Mouse (Mus musculus): ENCODE results near the gene Olfr412.

DNA sequence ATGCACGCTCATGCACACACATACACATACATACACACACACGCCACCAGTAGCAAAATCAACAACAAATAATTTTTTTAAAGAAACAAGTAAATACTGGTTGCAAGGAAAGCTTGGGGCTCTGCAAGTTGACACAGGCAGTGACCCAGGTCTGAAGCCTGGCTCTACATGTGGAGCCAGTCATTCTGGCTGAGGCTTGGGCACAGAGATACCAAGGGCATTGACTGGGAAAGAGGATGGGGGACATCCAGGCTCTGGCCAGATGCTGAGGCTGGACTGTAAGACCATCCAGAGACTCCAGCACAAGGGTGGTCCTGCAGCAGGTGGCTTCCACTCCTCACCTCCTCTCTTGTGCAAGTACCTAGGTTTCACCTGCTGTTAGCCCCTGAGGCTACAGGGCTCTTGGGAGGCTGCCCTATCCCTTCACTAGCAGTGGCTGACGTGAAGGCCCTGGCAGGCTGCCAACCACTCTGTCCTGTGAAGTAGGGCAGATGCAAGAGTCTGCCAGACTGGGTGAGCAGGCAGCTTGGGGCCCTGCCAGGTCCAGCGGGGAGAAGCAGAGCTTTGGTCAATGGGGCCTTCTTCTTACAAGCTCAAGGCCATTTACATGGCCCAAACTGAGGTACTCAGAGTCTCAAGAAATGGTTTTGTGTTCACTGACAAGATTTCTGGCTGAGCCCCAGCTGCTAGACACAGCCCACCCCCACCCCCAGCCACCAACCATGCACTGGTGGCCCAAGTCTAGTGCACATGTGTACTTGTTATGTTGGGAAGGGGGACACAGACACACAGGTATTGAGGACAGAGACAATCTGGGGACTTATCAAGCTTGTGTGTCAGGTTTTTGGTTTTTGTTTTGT, 46.9 kb downstream of the Olfr412 start:
- TF ChIP-seq GATA1 (IDR thresholded peaks at IDR 0.05; ENCODE audit: borderline replicate concordance, low read length) (no peak), FLI1 (IDR thresholded peaks at IDR 0.05; ENCODE audit: low read length) (no peak)
